Mouse (Mus musculus) small intestine, adult 2 months (tissue): Measurements from ENCODE around the gene Gfy. TPM values are rescaled to one million over a fixed set of nuclear protein-coding genes. Genes with fewer than 3 reads are reported as not detected.

Source experiments
- H3K27ac ChIP-seq: fragments of 200-500 bp; 2 replicates; pipeline ENCODE4 v1.5.1; 2012; ENCODE audit warnings: low read depth, low read length, control low read depth, inconsistent platforms; ENCODE audit not compliant: insufficient read depth
- H3K27me3 ChIP-seq: fragments of 200-500 bp; 2 replicates; pipeline ENCODE4 v1.6.1; 2012; ENCODE audit warnings: mild to moderate bottlenecking, moderate library complexity, low read length, inconsistent platforms; ENCODE audit not compliant: control insufficient read depth, insufficient read depth
- H3K36me3 ChIP-seq: fragments of 200-500 bp; 2 replicates; pipeline ENCODE4 v1.6.1; 2012; ENCODE audit warnings: mild to moderate bottlenecking, low read length, control low read depth, inconsistent platforms; ENCODE audit not compliant: control insufficient read depth, insufficient read depth
- H3K4me1 ChIP-seq: fragments of 200-500 bp; 2 replicates; pipeline ENCODE4 v1.6.1; 2012; ENCODE audit warnings: low read length, inconsistent platforms, mixed read lengths; ENCODE audit not compliant: control insufficient read depth, insufficient read depth, insufficient read length
- H3K4me3 ChIP-seq: fragments of 200-500 bp; 2 replicates; pipeline ENCODE4 v1.5.1; 2012; ENCODE audit warnings: low read depth, mild to moderate bottlenecking, control low read depth, inconsistent platforms, low read length, moderate library complexity
- CTCF ChIP-seq: fragments of 200-500 bp; IDR thresholded peaks from 2 replicates; pipeline ENCODE4 v1.5.1; 2012; ENCODE audit warnings: low read depth, mild to moderate bottlenecking, control low read depth, inconsistent platforms, low read length, moderate library complexity, mixed read lengths; ENCODE audit not compliant: insufficient replicate concordance, insufficient read length; ENCODE audit errors: extremely low read depth
- POLR2A ChIP-seq: fragments of 200-500 bp; IDR thresholded peaks from 2 replicates; pipeline ENCODE4 v1.6.1; 2012; ENCODE audit warnings: low read depth, mild to moderate bottlenecking, control low read depth, inconsistent platforms, low read length, moderate library complexity
- WGBS: fragments of 180-500 bp; shearing (Covaris S2); methylation state at CpG from one replicate; pipeline ENCODE4 v1.1.7; 2018; 5-methylcytosine and 5-hydroxymethylcytosine counted together
- polyA plus RNA-seq: library from polyadenylated mRNA; depleted of rRNA; stranded (reverse); fragments of >200 nt; gene quantifications from 2 replicates; pipeline ENCODE4 v1.2.3, GENCODE M21; 2012

Gfy gene
- polyA plus RNA-seq, 1 experiment, result not detected

DNA sequence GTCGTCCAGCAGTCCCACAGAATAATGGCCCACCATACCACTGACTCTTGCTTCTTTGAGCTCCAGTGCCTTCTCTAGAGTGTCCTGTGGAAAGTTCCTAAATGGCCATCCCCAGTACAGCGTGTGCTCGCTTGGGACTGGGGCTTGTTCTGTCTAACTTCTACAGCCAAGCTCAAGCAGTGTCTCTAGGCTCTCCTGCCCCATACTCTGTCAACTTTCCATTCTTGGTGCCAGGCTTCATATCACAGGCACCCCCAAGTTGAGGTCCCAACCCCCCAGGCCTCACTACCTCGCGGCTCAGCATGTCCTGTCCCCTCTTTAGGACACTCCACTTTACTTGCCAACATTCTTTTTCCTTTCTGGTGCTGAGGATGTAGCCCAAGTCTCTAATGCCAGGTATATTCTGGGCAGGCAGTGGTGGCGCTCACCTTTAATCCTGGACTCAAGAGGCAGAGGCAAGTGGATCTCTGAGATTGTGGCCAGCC lies 19.0 kb downstream of the Gfy start:
- no peaks in the 10 kb centered on the region; the same call in none of the 2 replicates for H3K4me1 ChIP-seq
- TF ChIP-seq CTCF, result no peak
- no peak for TF ChIP-seq POLR2A
- no peak overlapping the region for H3K27ac ChIP-seq
- H3K27me3 ChIP-seq, result peaks cover 20% of the 10 kb centered on the region
- H3K4me3 ChIP-seq, result no peak overlapping the region
- H3K36me3 ChIP-seq, result 0 out of 2 replicates have a peak, but pooled peaks cover 2% of the 10 kb centered on the region
- WGBS, result 94% methylated on average over 6 of the region's 6 CpGs

DNA sequence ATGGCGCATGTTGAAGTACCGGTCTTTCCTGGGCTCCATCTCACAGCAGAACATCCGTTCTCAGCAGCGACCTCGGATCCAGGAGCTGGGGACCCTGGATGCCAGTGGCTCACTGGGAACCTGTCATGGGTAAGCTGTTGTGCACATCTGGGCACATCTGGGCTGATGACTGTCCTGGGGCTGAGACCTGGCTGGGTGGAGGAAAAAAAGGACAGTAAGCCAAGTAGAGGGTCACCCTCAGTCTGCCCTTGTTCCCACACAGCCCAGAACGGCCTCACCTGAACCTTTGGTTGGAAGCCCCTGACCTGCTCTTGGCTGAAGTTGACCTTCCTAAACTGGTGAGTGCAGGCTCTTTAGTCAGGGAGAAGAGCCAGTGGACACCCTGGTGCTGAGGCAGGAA lies 20.4 kb downstream of the Gfy start:
- H3K36me3 ChIP-seq, result 0 out of 2 replicates have a peak, but pooled peaks cover 2% of the 10 kb centered on the region
- H3K4me1 ChIP-seq, result peaks cover 4% of the 10 kb centered on the region
- TF ChIP-seq POLR2A (no peak), CTCF (no peak)
- H3K27ac ChIP-seq, result no peak overlapping the region
- H3K27me3 ChIP-seq, result peaks cover 6% of the 10 kb centered on the region
- WGBS, result 92% methylated on average over 6 of the region's 6 CpGs
- H3K4me3 ChIP-seq, result no peak overlapping the region

DNA sequence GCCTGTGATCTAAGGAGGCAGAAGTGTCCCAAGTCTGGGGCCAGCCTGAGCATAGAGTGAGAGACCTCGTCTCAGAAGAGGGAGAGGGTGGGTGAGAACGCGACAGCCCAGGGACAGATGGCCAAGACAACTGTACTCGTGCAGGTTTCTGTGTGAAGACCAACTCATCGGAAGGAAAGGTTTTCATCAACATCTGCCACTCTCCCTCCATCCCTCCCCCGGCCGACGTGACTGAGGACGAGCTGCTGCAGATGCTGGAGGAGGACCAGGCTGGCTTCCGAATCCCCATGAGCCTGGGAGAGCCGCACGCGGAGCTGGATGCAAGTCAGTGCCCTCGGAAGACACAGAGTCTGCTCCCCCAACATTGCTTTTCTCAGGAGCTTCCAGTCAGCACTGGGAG lies 21.9 kb downstream of the Gfy start:
- H3K27me3 ChIP-seq, result no peaks in the 10 kb centered on the region
- 88% methylated on average over 14 of the region's 14 CpGs for WGBS
- H3K36me3 ChIP-seq, result 0 out of 2 replicates have a peak, but pooled peaks cover 2% of the 10 kb centered on the region
- H3K4me3 ChIP-seq, result no peak overlapping the region
- H3K27ac ChIP-seq, result no peak overlapping the region
- TF ChIP-seq CTCF (no peak), POLR2A (no peak)
- peaks cover 4% of the 10 kb centered on the region for H3K4me1 ChIP-seq

DNA sequence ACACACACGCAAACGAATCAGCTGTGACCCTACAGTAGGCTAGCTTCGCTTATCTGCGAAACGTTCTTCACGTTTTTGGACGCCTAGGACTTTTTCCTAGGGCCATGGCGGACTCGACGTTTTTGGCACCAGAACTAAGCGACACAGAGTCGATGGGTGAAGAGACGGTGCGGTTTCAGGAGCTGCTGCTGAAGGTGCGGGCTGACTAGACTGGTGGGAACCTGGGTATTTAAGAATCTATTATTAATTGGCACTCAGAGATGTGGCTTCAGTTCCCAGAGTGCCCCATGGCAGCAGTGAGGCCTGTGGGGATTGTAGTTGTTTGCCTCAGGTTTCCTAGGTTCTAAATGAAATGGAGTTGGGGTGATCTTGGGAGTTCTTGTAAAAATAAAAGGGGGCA lies 23.2 kb downstream of the Gfy start:
- TF ChIP-seq POLR2A (no peak), CTCF (no peak)
- Histone ChIP-seq H3K4me1 (peaks cover 4% of the 10 kb centered on the region), H3K36me3 (0 out of 2 replicates have a peak, but pooled peaks cover 2% of the 10 kb centered on the region), H3K27ac (no peak overlapping the region), H3K4me3 (no peak overlapping the region), H3K27me3 (no peaks in the 10 kb centered on the region)
- WGBS, result 92% methylated on average over 15 of the region's 15 CpGs

DNA sequence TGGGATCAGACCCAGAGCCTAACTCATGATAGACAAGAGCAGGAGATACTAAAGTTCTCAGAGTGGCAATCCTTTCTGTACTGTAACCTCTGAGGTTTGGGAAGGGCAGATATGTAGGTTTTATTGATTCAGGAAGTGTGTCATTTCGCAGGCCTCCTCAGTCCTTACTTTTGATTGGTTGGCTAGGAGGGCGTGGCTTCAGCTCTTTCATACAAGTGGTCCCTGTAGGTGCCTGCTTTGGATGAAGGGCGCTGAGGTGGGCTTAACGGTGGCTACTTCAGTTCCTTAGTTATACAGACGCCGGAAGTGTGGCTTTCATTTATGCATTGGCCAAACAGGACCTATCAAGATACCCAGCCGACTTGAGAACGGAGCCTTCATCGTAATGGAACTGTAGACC lies 23.8 kb downstream of the Gfy start:
- Histone ChIP-seq H3K4me1 (peaks cover 7% of the 10 kb centered on the region), H3K4me3 (no peak overlapping the region), H3K27ac (peak overlapping the region; percentile 40; the same call in 1 of the 2 replicates), H3K36me3 (0 out of 2 replicates have a peak, but pooled peaks cover 2% of the 10 kb centered on the region), H3K27me3 (no peaks in the 10 kb centered on the region)
- no peak for TF ChIP-seq POLR2A
- no peak for TF ChIP-seq CTCF
- 86% methylated on average over 9 of the region's 9 CpGs for WGBS

DNA sequence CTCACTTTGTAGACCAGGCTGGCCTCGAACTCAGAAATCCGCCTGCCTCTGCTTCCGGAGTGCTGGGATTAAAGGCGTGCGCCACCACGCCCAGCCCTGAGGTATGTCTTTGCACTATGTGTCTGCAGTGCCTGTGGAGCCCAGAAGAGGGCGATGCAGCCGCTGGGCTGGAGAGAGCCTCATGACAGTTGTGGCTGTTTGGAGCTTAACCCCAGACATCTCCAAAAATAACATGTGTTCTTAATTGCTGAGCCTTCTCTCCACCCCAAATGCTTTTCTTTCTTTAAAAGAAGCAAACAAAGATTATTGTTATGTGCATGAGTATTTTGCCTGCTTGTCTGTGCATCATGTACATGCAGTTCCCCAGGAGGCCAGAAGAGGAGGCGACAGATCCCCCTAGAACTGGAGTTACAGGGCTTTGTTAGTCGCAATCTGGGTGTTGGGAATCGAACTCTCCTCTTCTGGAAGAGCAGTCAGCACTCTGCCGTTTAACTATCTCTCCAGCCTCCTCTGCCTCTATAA lies 24.3 kb downstream of the Gfy start:
- H3K4me3 ChIP-seq, result peak overlapping the region; percentile 38
- 0 out of 2 replicates have a peak, but pooled peaks cover 2% of the 10 kb centered on the region for H3K36me3 ChIP-seq
- H3K27me3 ChIP-seq, result no peaks in the 10 kb centered on the region
- WGBS, result 63% methylated on average over 12 of the region's 12 CpGs
- peaks cover 7% of the 10 kb centered on the region for H3K4me1 ChIP-seq
- TF ChIP-seq CTCF (peak; percentile 56; the same call in 1 of the 2 replicates), POLR2A (no peak)
- H3K27ac ChIP-seq, result peak overlapping the region; percentile 40; the same call in 1 of the 2 replicates

DNA sequence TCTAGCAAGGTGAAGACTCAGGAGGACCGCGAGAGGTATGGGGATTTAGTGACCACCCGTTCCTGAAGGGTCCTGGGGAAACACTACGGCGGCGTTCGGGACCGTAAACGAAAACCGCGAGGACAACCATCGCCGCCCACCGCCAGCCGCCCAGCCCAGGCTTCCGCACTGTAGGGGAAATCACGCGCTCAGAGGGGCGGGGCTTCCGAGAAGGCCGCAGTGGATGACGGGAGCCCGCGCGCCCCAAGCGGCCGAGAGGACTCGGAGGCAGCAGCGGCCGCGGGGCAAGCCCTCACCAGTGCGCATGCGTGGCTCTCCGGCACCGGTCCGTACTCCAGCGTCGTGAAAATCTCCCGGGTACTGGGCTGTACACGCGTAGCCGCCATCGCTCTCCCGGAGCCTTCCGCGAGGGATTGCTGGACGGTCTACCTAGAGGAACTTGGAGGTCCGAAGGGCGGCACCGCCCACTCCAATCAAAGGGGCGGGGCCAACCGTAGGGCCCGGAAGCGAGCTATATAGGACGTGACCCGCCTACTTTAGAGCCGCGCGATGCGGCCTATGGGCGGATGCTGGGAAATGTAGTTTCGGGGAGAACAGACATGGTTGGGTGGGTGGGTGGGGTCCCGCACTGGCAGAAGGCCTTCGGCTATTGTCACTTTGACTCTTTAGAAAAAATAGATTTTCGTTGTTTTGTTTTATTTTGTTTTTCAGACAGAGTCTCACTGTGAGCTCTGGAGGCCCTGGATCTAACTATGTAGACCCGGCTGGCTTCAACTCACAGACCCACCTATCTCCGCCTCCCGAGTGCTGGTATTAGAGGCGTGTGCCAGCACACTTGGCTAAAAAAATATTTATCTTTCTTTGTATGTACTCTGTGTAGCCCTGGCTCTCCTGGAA lies 25.0 kb downstream of the Gfy start, which contains the start of the genes Pih1d1 and Aldh16a1:
TSS of gene Pih1d1 (plus strand) at position 208 of the 897 bp plus-strand sequence.
TSS of gene Aldh16a1 (minus strand) at position 489 of the 897 bp plus-strand sequence.
- H3K4me1 ChIP-seq, result peaks cover 7% of the 10 kb centered on the region
- H3K27me3 ChIP-seq, result no peaks in the 10 kb centered on the region
- H3K4me3 ChIP-seq, result peak within 1 kb of the TSS; percentile 71
- peak; percentile 52 for TF ChIP-seq CTCF
- TF ChIP-seq POLR2A, result peak; percentile 97
- H3K36me3 ChIP-seq, result 0 out of 2 replicates have a peak, but pooled peaks cover 2% of the 10 kb centered on the region
- WGBS, result 1% methylated on average over 69 of the region's 69 CpGs
- peak within 1 kb of the TSS; percentile 93 for H3K27ac ChIP-seq
